Mouse (Mus musculus): ENCODE results near the gene Gprin1. TPM values are rescaled to one million over a fixed set of nuclear protein-coding genes. Genes with fewer than 3 reads are reported as not detected.

Gene Gprin1
- total and polyA plus RNA-seq, 2 experiments: not detected

- Histone ChIP-seq H3K9ac (ENCODE audit: low read depth, low read length) (no peak overlapping the region), H3K4me3 (ENCODE audit: insufficient read depth, low read depth, low read length) (no peak overlapping the region), H3K27ac (replicated peaks; ENCODE audit: insufficient read depth, low read depth, low read length) (no peak overlapping the region), H3K79me2 (ENCODE audit: control insufficient read depth, insufficient read depth, low read length) (no peaks in the 10 kb centered on the region), H3K27me3 (ENCODE audit: control insufficient read depth, insufficient read depth, low read length) (no peaks in the 10 kb centered on the region), H3K4me1 (ENCODE audit: control insufficient read depth, insufficient read depth, low read length) (peaks cover 5% of the 10 kb centered on the region), H3K36me3 (ENCODE audit: control insufficient read depth, insufficient read depth, low read length) (no peaks in the 10 kb centered on the region)
- DNase-seq (ENCODE audit: extremely low read depth, low read depth, low spot score): no peak
- WGBS: 73% methylated on average over 7 of the region's 7 CpGs
- no peak for TF ChIP-seq CTCF (IDR thresholded peaks at IDR 0.05; ENCODE audit: low read depth, low read length)
- TF ChIP-seq POLR2A (IDR thresholded peaks at IDR 0.05; ENCODE audit: extremely low read depth, insufficient read depth, low read length): no peak
These were observed 47.2 kb downstream of the Gprin1 start for GRCm38 (mm10) chr13:54702507-54702906.

GRCm38 (mm10) chr13:54701243-54701642 is 48.4 kb downstream of the Gprin1 start, which contains the start of gene Cdhr2:
Gene Cdhr2 (plus strand): TSS chr13:54701461.
- WGBS: 19% methylated on average over 5 of the region's 5 CpGs
- Histone ChIP-seq H3K9ac (ENCODE audit: low read depth, low read length) (no peak within 1 kb of the TSS), H3K4me1 (ENCODE audit: control insufficient read depth, insufficient read depth, low read length) (peaks cover 5% of the 10 kb centered on the region), H3K36me3 (ENCODE audit: control insufficient read depth, insufficient read depth, low read length) (no peaks in the 10 kb centered on the region), H3K79me2 (ENCODE audit: control insufficient read depth, insufficient read depth, low read length) (no peaks in the 10 kb centered on the region), H3K27me3 (ENCODE audit: control insufficient read depth, insufficient read depth, low read length) (no peaks in the 10 kb centered on the region), H3K27ac (replicated peaks; ENCODE audit: insufficient read depth, low read depth, low read length) (no peak within 1 kb of the TSS), H3K4me3 (ENCODE audit: insufficient read depth, low read depth, low read length) (peak within 1 kb of the TSS; percentile 8; the same call in 1 of the 2 replicates)
- DNase-seq (ENCODE audit: extremely low read depth, low read depth, low spot score): peak; percentile 60
- TF ChIP-seq CTCF (IDR thresholded peaks at IDR 0.05; ENCODE audit: low read depth, low read length) (no peak), POLR2A (IDR thresholded peaks at IDR 0.05; ENCODE audit: extremely low read depth, insufficient read depth, low read length) (no peak)

- Histone ChIP-seq H3K79me2 (ENCODE audit: control insufficient read depth, insufficient read depth, low read length) (peaks cover 19% of the 10 kb centered on the region), H3K27me3 (ENCODE audit: control insufficient read depth, insufficient read depth, low read length) (no peaks in the 10 kb centered on the region), H3K4me3 (ENCODE audit: insufficient read depth, low read depth, low read length) (no peak overlapping the region), H3K9ac (ENCODE audit: low read depth, low read length) (no peak overlapping the region), H3K4me1 (ENCODE audit: control insufficient read depth, insufficient read depth, low read length) (peaks cover 17% of the 10 kb centered on the region), H3K27ac (replicated peaks; ENCODE audit: insufficient read depth, low read depth, low read length) (peak overlapping the region; percentile 43), H3K36me3 (ENCODE audit: control insufficient read depth, insufficient read depth, low read length) (no peaks in the 10 kb centered on the region)
- TF ChIP-seq CTCF (IDR thresholded peaks at IDR 0.05; ENCODE audit: low read depth, low read length): no peak
- TF ChIP-seq POLR2A (IDR thresholded peaks at IDR 0.05; ENCODE audit: extremely low read depth, insufficient read depth, low read length): no peak
- WGBS: 39% methylated on average over 11 of the region's 11 CpGs
- DNase-seq (ENCODE audit: extremely low read depth, low read depth, low spot score): peak; percentile 73
These were observed 54.0 kb downstream of the Gprin1 start for GRCm38 (mm10) chr13:54695479-54696230.

- H3K4me1 ChIP-seq (ENCODE audit: control insufficient read depth, insufficient read depth, low read length): peaks cover 18% of the 10 kb centered on the region
- H3K27ac ChIP-seq (replicated peaks; ENCODE audit: insufficient read depth, low read depth, low read length): peak overlapping the region; percentile 97
- H3K4me3 ChIP-seq (ENCODE audit: insufficient read depth, low read depth, low read length): peak overlapping the region; percentile 61
- H3K27me3 ChIP-seq (ENCODE audit: control insufficient read depth, insufficient read depth, low read length): no peaks in the 10 kb centered on the region
- peak; percentile 86 for DNase-seq (ENCODE audit: extremely low read depth, low read depth, low spot score)
- 7% methylated on average over 26 of the region's 26 CpGs for WGBS
- no peaks in the 10 kb centered on the region for H3K36me3 ChIP-seq (ENCODE audit: control insufficient read depth, insufficient read depth, low read length)
- H3K79me2 ChIP-seq (ENCODE audit: control insufficient read depth, insufficient read depth, low read length): peaks cover 25% of the 10 kb centered on the region
- TF ChIP-seq CTCF (IDR thresholded peaks at IDR 0.05; ENCODE audit: low read depth, low read length): no peak
- TF ChIP-seq POLR2A (IDR thresholded peaks at IDR 0.05; ENCODE audit: extremely low read depth, insufficient read depth, low read length): 0 out of 2 replicates have a peak, but pooled peaks have one; percentile 12
- H3K9ac ChIP-seq (ENCODE audit: low read depth, low read length): peak overlapping the region; percentile 85
These were observed 55.2 kb downstream of the Gprin1 start for GRCm38 (mm10) chr13:54694348-54695060.

GRCm38 (mm10) chr13:54693558-54694347 is 55.9 kb downstream of the Gprin1 start, which contains the start of gene Rnf44:
Gene Rnf44 (minus strand): TSS chr13:54693907.
- Histone ChIP-seq H3K9ac (ENCODE audit: low read depth, low read length) (peak within 1 kb of the TSS; percentile 98), H3K27me3 (ENCODE audit: control insufficient read depth, insufficient read depth, low read length) (no peaks in the 10 kb centered on the region), H3K27ac (replicated peaks; ENCODE audit: insufficient read depth, low read depth, low read length) (peak within 1 kb of the TSS; percentile 97), H3K36me3 (ENCODE audit: control insufficient read depth, insufficient read depth, low read length) (no peaks in the 10 kb centered on the region), H3K79me2 (ENCODE audit: control insufficient read depth, insufficient read depth, low read length) (peaks cover 25% of the 10 kb centered on the region), H3K4me3 (ENCODE audit: insufficient read depth, low read depth, low read length) (peak within 1 kb of the TSS; percentile 98), H3K4me1 (ENCODE audit: control insufficient read depth, insufficient read depth, low read length) (peaks cover 18% of the 10 kb centered on the region)
- TF ChIP-seq POLR2A (IDR thresholded peaks at IDR 0.05; ENCODE audit: extremely low read depth, insufficient read depth, low read length): peak; percentile 40; the same call in 1 of the 2 replicates
- no peak for TF ChIP-seq CTCF (IDR thresholded peaks at IDR 0.05; ENCODE audit: low read depth, low read length)
- WGBS: under 1% methylated on average over 92 of the region's 92 CpGs
- peak; percentile 91 for DNase-seq (ENCODE audit: extremely low read depth, low read depth, low spot score)
